Comparison of ENCODE assay signal across 8 mouse cellular contexts in genomic region chr8:117260234-117260929, GRCm38 (mm10). TPM values are rescaled to one million over a fixed set of nuclear protein-coding genes. Genes with fewer than 3 reads are reported as not detected.
DNase-seq lines count a peak whose midpoint lies in the region; ATAC-seq lines count a peak whose summit lies in the region.

No protein-coding gene starts in this region.

- peaks cover 53% of the 10 kb centered on the region for H3K4me1 ChIP-seq in heart, embryonic 11.5 days (ENCODE audit: control insufficient read depth, insufficient read depth, low read length)
- H3K4me1 ChIP-seq in forebrain, embryonic 14.5 days (ENCODE audit: control insufficient read depth, insufficient read depth, low read length), result peaks cover 35% of the 10 kb centered on the region
- H3K4me1 ChIP-seq in neural tube, embryonic 12.5 days, result peaks cover 54% of the 10 kb centered on the region

- H3K27me3 ChIP-seq in heart, embryonic 11.5 days (ENCODE audit: control insufficient read depth, insufficient read depth, low read length), result no peaks in the 10 kb centered on the region
- H3K27me3 ChIP-seq in forebrain, embryonic 14.5 days (replicated peaks; ENCODE audit: control insufficient read depth, insufficient read depth, low read length), result no peaks in the 10 kb centered on the region
- H3K27me3 ChIP-seq in neural tube, embryonic 12.5 days (replicated peaks), result no peaks in the 10 kb centered on the region

- no peak overlapping the region for H3K27ac ChIP-seq in heart, embryonic 11.5 days (ENCODE audit: low read depth, low read length)
- H3K27ac ChIP-seq in forebrain, embryonic 14.5 days (ENCODE audit: low read depth, low read length), result peak overlapping the region; percentile 77
- peak overlapping the region; percentile 50; the same call in 1 of the 2 replicates for H3K27ac ChIP-seq in neural tube, embryonic 12.5 days

- DNase-seq in heart, postnatal 4 days, result no peak
- no peak for DNase-seq in forebrain, embryonic 14.5 days (ENCODE audit: low spot score)
- peak; percentile 82 to 92 for DNase-seq in kidney, postnatal 25 days
- no peak for DNase-seq in gastrocnemius, postnatal 4 days (ENCODE audit: low spot score in 2 of 2)
- DNase-seq in adrenal gland, postnatal 4 days (ENCODE audit: low spot score in 2 of 2), result no peak
- no peak for DNase-seq in right cerebral cortex, adult 18-20 months

- no peak for ATAC-seq in heart, embryonic 11.5 days (replicated peaks; ENCODE audit: insufficient number of reproducible peaks, low FRiP score, low TSS enrichment)
- ATAC-seq in forebrain, embryonic 14.5 days, result no peak
- no peak for ATAC-seq in neural tube, embryonic 12.5 days (ENCODE audit: low FRiP score, low read depth)

- peak overlapping the region; percentile 29 for H3K4me2 ChIP-seq in heart, embryonic 11.5 days
- peak overlapping the region; percentile 87 for H3K4me2 ChIP-seq in forebrain, embryonic 14.5 days (ENCODE audit: low read length)
- H3K4me2 ChIP-seq in neural tube, embryonic 12.5 days (replicated peaks), result peak overlapping the region; percentile 83

- H3K9ac ChIP-seq in heart, embryonic 11.5 days (ENCODE audit: low read depth, low read length), result no peak overlapping the region
- H3K9ac ChIP-seq in forebrain, embryonic 14.5 days (ENCODE audit: low read length), result peak overlapping the region; percentile 93
- peak overlapping the region; percentile 96 for H3K9ac ChIP-seq in neural tube, embryonic 12.5 days

- 48% methylated on average over 14 of the region's 14 CpGs for WGBS in heart, embryonic 11.5 days (ENCODE audit: insufficient replicate concordance)
- 13% methylated on average over 14 of the region's 14 CpGs for WGBS in forebrain, embryonic 14.5 days
- WGBS in neural tube, embryonic 12.5 days, result 15% methylated on average over 14 of the region's 14 CpGs

- no peak overlapping the region for H3K4me3 ChIP-seq in heart, embryonic 11.5 days (ENCODE audit: low read depth, low read length)
- peak overlapping the region; percentile 79 for H3K4me3 ChIP-seq in forebrain, embryonic 14.5 days (ENCODE audit: low read depth, low read length)
- peak overlapping the region; percentile 95 for H3K4me3 ChIP-seq in neural tube, embryonic 12.5 days

- H3K9me3 ChIP-seq in heart, embryonic 11.5 days (replicated peaks; ENCODE audit: control insufficient read depth, low read length), result no peaks in the 10 kb centered on the region
- H3K9me3 ChIP-seq in forebrain, embryonic 14.5 days (replicated peaks; ENCODE audit: control insufficient read depth, low read length), result no peaks in the 10 kb centered on the region
- H3K9me3 ChIP-seq in neural tube, embryonic 12.5 days, result no peaks in the 10 kb centered on the region

- H3K36me3 ChIP-seq in heart, embryonic 11.5 days (ENCODE audit: control insufficient read depth, insufficient read depth, low read length), result no peaks in the 10 kb centered on the region
- H3K36me3 ChIP-seq in forebrain, embryonic 14.5 days (ENCODE audit: control insufficient read depth, insufficient read depth, low read length), result no peaks in the 10 kb centered on the region
- H3K36me3 ChIP-seq in neural tube, embryonic 12.5 days, result no peaks in the 10 kb centered on the region

RNA-seq across cellular contexts. Expression of gene Cmip, which starts 3.5 kb away (rescaled TPM):
- polyA plus RNA-seq in heart, embryonic 11.5 days (2014; fragmentation: Nextera tagmentation; extraction: Ambion mirVana), result 8.6 and 9.2 TPM in 2 replicates
- 10 to 100 TPM; 32.2 to 34.5 TPM for total RNA-seq in heart, postnatal 4 days (2021)
- polyA plus RNA-seq in forebrain, embryonic 14.5 days (2014; fragmentation: Nextera tagmentation; extraction: Ambion mirVana), result 57.4 and 69.6 TPM in 2 replicates
- polyA plus RNA-seq in neural tube, embryonic 12.5 days (2016; fragmentation: Nextera tagmentation; extraction: Ambion mirVana), result 106 and 112 TPM in 2 replicates
- total RNA-seq in gastrocnemius, postnatal 4 days (2021), result 10 to 100 TPM; 39.1 to 40.7 TPM
- 100 to 1,000 TPM; 120 to 133 TPM for total RNA-seq in adrenal gland, postnatal 4 days (2021)

Comparison
In these comparisons a context has a peak if more than half of its experiments do, and no peak if none do; other contexts are left out.
1. H3K4me2 ChIP-seq: peak in every context shown above with its lines; median percentile 87 in forebrain, embryonic 14.5 days; 83 in neural tube, embryonic 12.5 days; 29 in heart, embryonic 11.5 days.
2. DNase-seq: peak in kidney, postnatal 25 days (2 of 2); none in heart, postnatal 4 days (single experiment), forebrain, embryonic 14.5 days (single experiment), gastrocnemius, postnatal 4 days (0 of 2), adrenal gland, postnatal 4 days (0 of 2) and right cerebral cortex, adult 18-20 months (single experiment).